Mouse (Mus musculus) E14TG2a.4 (cell line): ENCODE measurements around the gene Csnk2b.

Experiments
- CTCF ChIP-seq: conservative IDR thresholded peaks from 2 replicates; pipeline ENCODE4 v1.5.1; 2014; ENCODE audit warnings: low read length
- NANOG ChIP-seq: IDR thresholded peaks from 2 replicates; pipeline ENCODE4 v1.6.1; 2014; ENCODE audit warnings: borderline replicate concordance, low read length, mixed read lengths
- POU5F1 ChIP-seq: IDR thresholded peaks from 2 replicates; pipeline ENCODE4 v1.6.1; 2014; ENCODE audit warnings: low read length, borderline replicate concordance

GRCm38 (mm10) chr17:35082841-35083576 lies 38.8 kb downstream of the Csnk2b start:
- TF ChIP-seq CTCF (no peak), NANOG (no peak), POU5F1 (no peak)
